Mouse (Mus musculus): ENCODE measurements around the gene Atp2a2. TPM values are rescaled to one million over a fixed set of nuclear protein-coding genes. Genes with fewer than 3 reads are reported as not detected.

Gene Atp2a2
- total RNA-seq, 1 experiment from 2014 or later, result 107 TPM

- ATAC-seq (replicated peaks; ENCODE audit: low read depth, poor library complexity, severe bottlenecking), result no peak
These were observed 18.5 kb upstream of the Atp2a2 start for GRCm38 (mm10) chr5:122520254-122521129.

- ATAC-seq (replicated peaks; ENCODE audit: low read depth, poor library complexity, severe bottlenecking), result no peak
These were observed 17.1 kb upstream of the Atp2a2 start for GRCm38 (mm10) chr5:122519043-122519660.

- ATAC-seq (replicated peaks; ENCODE audit: low read depth, poor library complexity, severe bottlenecking), result no peak
These were observed 16.2 kb upstream of the Atp2a2 start for GRCm38 (mm10) chr5:122518247-122518646.

GRCm38 (mm10) chr5:122516901-122517300 lies 14.9 kb upstream of the Atp2a2 start:
- no peak for ATAC-seq (replicated peaks; ENCODE audit: low read depth, poor library complexity, severe bottlenecking)

DNA sequence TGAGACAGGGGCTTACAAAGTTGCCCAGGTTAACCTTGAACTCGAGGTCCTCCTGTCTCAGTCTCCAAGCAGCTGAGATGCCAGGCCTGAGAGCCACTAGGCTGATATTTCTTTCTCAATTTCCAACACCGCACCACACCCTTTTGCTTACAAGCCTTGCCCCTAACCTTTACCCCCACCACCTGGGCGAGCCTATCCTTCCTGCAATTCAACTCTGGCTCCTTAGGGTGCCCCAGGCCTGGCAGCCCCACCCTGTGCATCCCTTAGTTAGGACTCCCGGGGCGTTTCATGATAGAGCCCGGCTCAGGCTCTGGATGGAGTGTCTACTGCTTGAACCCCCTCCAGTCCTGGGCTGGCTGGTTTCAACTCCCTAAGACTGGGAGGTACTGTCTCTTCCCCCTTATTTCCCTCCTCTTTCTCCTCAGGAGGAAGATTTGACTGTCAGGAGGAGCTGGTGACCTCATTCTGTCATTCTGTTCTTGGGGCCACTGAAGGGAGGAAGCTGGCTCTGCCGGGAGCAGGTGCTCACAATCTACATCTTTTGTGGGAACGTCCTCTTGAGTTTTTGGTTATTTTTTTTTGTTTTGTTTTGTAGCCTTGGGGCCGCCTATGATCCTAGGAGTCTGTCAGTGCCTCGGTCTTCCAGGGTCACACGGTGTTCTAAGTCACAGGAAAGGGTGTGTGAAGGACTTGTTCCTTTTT lies 14.2 kb upstream of the Atp2a2 start:
- ATAC-seq (replicated peaks; ENCODE audit: low read depth, poor library complexity, severe bottlenecking), result no peak

DNA sequence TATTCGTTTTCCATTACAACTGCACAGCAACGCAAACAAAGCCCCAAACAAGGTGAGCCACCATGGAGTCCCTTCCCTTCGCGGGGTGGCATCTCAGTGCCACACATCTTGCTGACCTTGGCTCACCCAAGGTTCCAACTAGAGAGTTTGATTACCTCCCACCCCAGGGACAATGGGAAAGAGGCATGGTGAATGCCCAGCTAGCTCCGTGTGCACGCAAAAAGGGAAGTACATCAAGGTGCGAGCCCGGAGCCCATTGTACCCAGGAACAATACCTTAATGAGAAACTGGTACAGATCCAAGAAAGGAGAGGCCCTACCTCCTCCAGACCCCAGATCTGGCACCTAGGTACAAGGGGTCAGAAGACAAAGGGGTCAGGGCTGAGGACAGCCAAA lies 12.1 kb upstream of the Atp2a2 start:
- ATAC-seq (replicated peaks; ENCODE audit: low read depth, poor library complexity, severe bottlenecking), result peak; percentile 58

- ATAC-seq (replicated peaks; ENCODE audit: low read depth, poor library complexity, severe bottlenecking), result 0 out of 2 replicates have a peak, but pooled peaks have one; percentile 6
These were observed 11.5 kb upstream of the Atp2a2 start for GRCm38 (mm10) chr5:122513421-122514126.

DNA sequence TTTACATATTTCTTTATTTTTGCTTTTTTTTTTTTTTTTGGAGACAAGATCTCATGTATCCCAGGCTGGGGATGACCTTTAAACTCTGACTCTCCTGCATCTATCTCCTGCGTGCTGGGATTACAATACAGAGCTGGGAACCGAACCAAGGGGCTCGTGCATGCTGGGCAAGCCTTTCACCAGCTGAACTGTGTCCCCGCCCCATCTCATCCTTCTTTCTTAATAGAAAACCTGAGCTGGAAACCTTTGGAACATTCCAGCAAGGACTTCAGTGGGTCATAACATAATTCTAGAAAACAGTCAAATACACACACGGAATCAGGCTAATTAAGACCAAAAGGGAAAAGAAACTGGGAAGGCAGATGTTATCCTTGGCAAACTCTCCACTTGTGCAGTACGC lies 10.0 kb upstream of the Atp2a2 start:
- ATAC-seq (replicated peaks; ENCODE audit: low read depth, poor library complexity, severe bottlenecking), result no peak

DNA sequence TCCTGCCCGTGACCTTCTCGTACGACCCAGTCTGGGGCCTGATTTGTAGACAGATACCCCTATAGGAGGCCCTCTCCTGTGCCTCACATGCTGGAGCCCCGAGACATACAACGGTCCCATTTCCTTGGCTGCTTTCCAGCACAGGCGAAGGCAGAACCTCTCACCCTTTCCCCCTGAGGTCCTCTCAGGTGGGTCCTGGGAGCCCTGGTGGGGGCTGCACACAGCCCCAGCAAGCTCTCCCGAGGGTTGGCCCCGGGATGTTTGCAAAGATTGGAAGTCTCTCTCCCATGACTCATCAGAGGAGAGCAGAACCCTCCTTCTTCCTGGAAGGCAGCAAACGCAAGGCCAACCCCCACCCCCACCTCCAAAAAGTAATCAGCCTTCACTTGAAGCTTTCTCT lies 9.4 kb upstream of the Atp2a2 start:
- 0 out of 2 replicates have a peak, but pooled peaks have one; percentile 22 for ATAC-seq (replicated peaks; ENCODE audit: low read depth, poor library complexity, severe bottlenecking)

DNA sequence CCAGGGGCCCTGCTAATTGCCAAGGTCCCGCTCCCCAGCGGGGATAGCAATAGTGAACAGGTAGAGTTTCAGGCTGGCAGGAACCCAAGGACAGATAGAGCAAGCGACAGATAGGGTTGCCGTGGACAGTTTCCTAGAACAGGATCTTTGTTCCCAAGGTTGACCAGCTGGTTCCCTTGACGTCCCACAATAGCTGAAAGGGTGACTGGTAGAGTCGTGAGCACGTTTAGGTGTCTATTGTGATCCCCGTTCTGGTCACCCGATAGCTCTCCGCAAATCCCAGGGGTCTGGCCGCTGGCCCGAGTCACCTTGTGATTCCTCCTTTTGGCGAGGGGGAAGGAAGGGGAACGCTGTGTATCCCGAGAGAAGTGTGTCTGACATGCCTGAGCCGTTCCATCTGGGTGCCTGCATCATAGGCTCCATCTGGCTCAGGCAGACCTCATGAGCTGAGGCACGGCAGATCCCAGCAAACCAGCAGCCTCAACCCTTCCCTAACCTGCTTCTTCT lies 8.7 kb upstream of the Atp2a2 start:
- no peak for ATAC-seq (replicated peaks; ENCODE audit: low read depth, poor library complexity, severe bottlenecking)

DNA sequence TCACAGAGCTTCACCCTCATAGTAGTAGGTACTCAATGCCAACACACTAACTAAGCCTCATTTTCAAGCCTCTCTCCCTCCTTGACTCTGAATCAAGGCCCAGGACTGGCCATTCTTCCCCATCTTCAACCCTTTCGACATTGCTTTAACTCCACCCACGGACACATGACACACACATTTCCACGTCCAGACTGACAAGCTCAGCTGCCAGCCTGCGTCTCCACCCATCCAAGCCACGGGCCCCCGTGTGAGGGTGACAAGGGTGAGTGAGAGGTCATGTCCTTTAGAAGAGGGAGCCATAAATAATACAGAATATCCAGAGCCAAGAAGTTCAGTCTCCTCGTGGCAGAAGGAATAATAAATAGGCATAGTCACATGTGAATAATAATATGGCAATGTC lies 7.6 kb upstream of the Atp2a2 start:
- no peak for ATAC-seq (replicated peaks; ENCODE audit: low read depth, poor library complexity, severe bottlenecking)

- ATAC-seq (replicated peaks; ENCODE audit: low read depth, poor library complexity, severe bottlenecking), result no peak
These were observed 6.9 kb upstream of the Atp2a2 start for GRCm38 (mm10) chr5:122508861-122509306.

DNA sequence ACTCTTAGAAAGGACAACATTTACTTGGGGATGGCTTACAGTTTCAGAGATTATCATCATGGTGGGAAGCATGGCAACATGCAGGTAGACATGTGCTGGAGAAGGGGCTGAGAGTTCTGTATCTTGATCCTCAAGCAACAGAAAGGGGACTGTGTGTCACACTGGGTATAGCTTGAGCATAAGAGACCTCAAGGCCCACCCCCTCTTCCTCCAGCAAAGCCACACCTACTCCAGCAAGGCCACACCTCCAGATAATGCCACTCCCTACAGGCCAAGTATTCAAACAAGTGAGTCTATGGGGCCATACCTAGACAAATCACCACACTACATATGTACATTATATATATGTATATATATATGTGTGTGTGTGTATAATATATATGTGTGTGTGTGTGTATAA lies 5.4 kb upstream of the Atp2a2 start:
- no peak for ATAC-seq (replicated peaks; ENCODE audit: low read depth, poor library complexity, severe bottlenecking)

GRCm38 (mm10) chr5:122506462-122506861 lies 4.4 kb upstream of the Atp2a2 start:
- ATAC-seq (replicated peaks; ENCODE audit: low read depth, poor library complexity, severe bottlenecking), result no peak

DNA sequence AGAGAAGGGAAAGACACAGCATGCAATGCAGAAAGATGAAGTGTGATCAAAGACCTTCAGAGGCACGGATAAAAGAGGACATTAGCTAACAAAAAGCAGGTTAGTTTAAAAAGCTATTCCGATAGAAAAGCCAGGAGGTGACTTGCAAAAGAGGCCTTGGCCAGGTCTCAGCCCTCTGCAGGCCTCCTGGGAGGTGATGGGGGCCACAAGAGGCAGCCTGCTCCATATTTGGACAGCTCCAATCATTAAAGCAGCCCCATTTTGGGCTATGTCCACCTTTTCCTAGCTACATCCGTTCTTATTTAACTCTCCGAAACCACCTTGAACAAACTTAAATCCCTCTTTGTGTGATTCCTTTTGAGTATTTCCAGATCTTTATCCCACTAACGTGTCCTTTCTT lies 3.5 kb upstream of the Atp2a2 start:
- ATAC-seq (replicated peaks; ENCODE audit: low read depth, poor library complexity, severe bottlenecking), result no peak

DNA sequence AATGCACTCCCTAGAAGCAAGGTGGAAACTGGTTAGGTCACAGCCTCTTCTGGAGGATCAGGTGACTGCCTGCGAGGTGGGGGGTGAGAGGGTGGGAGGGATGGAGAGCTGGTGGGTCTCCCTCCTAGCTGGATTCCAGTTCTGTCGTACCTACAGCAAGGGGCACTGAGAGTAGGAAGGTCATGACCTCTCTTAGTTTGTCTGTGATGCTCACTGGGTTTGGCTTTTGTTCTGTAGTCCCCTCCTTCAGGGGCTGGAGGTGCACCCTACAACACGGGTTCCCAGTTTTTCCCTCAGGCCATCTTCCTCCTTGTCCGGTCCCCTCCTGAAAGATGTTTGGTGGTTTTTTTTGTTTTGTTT lies 1.7 kb upstream of the Atp2a2 start:
- no peak for ATAC-seq (replicated peaks; ENCODE audit: low read depth, poor library complexity, severe bottlenecking)

DNA sequence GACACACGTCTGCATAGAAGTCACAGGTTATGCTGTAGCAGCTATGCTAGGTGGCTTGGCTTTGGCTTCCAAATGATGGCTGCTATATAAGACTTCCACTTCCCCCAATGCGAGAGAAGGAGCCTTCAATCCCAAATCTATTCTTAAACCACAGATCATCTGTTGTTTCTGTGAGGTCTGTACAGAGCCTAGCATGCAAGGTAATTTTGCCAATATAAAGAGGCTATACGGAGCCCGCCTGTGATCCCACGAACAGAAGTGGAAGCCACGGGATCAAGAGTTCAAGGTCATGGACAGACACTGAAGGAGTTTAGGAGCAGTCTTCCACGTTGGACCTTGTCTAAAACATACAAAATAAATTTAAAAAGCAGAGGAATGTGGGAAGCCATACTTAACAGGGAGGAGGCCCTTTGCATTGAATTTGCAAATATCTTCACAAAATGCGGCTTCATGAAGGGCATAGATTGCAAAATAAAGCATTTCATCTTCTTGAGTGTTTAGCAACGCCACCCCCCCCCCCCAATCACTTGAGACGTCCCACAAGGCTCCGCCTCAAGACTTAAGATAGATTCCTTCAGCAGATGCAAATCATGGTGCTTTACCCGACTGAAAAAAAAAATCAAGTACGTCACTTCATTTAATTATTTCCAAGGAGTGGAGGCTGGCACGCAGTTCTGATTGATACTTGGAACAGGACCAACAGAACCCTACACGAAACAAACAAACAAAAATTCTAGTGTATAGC lies 1.2 kb upstream of the Atp2a2 start:
- ATAC-seq (replicated peaks; ENCODE audit: low read depth, poor library complexity, severe bottlenecking), result no peak

DNA sequence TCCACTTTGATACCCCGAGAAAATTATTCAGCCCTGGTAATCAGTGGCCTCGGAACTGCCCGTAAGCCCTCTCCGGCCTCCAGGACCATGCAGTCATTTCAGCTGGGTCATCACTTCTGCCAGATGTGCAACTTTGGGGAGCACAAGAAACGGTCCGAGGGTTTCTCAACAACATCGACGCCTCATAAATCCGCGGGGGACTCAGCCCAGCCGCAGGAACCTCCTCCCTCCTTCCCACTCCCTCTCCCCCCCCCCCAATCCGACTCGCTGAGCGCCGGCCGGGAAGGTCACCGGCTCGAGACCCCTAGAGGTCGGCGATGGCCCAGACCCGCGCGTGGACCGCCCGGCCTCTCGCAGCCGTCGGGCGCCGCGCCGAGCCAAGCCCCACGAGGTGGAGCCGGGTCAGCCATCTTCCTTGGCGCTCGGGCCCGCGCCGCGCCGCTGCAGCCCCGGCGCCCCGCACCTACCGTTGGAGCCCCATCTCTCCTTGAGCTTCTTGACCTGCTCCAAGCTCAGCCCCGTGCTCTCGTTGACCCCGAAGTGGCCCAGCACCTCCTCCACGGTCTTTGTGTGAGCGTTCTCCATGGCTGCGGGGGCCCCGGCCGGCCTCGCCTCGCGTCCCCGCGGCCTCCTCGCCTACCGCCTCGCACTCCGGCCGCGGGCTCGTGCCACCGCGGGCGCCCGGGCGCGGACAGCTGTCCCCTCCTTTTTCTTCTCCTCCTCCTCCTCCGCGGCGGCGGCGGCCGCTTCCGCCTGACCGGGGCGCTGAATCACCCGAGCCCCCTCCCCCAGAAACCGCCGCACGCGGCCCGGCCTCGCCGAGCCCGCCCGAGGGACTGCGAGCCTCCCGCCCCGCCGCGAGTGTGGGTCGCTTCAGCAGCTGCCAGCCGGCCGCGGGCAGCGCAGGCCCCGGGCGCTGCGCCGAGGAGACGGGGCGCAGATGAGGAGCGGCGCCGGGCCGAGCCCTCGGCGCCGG lies 636 bp downstream of the Atp2a2 start:
- ATAC-seq (replicated peaks; ENCODE audit: low read depth, poor library complexity, severe bottlenecking), result peak; percentile 15; the same call in 1 of the 2 replicates

All from common myeloid progenitor, adult 5-6 weeks (primary cell).